Mouse (Mus musculus) gastrocnemius, postnatal 25 days (tissue): ENCODE measurements around the gene Lgr6. TPM values are rescaled to one million over a fixed set of nuclear protein-coding genes. Genes with fewer than 3 reads are reported as not detected.

Experiments used
- DNase-seq: peaks from one replicate; pipeline ENCODE4 v3.0.0; 2022
- long read RNA-seq, 2 experiments: library from polyadenylated mRNA; stranded (forward); transcript quantifications; one replicate each; pipeline ENCODE4 v2.0.0; 2021
- total RNA-seq, 2 experiments: library from RNA; stranded (reverse); gene quantifications; 1 replicate in 1 of 2; 2 replicates in 1 of 2; pipeline ENCODE4 v1.2.3; 2021

Gene Lgr6
- under 1 TPM; 0.51 to 0.54 TPM for total RNA-seq
- long read RNA-seq, experiment 1, partial matches to known transcripts: 0 of 5 reads
- long read RNA-seq, experiment 1, other reads (novel, unspliced or antisense): 5 of 5 reads
- long read RNA-seq, experiment 2, partial matches to known transcripts: 0 of 1 reads
- long read RNA-seq, experiment 2, other reads (novel, unspliced or antisense): 1 of 1 reads

DNA sequence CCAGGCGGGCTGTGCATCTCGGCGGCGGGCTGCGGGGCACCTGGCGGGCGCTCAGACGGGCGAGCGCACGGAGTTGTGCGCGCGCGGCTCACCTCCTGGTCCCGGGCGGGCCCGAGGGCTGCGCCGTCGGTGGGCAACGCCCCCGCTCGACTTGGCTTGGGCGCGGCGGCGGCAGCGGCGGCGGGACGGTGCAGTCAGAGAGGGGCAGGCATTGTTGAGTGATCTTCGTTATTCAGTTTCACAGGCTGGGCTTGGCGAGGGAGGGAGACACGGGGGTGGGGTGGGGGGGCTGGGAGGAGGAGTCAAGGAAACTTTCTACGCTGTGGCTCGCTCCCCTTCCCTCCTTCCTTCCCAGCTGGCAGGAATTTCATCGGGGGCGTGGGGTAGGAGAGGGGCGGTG, at the start of gene Lgr6:
TSS of gene Lgr6 (minus strand) at position 153 of the 400 bp plus-strand sequence.
- DNase-seq: no peak

GRCm38 (mm10) chr1:135154411-135154959, 49.4 kb upstream of the Lgr6 start:
- DNase-seq: peak; percentile 63

- DNase-seq: no peak
These were observed 48.9 kb upstream of the Lgr6 start for GRCm38 (mm10) chr1:135154011-135154410.

DNA sequence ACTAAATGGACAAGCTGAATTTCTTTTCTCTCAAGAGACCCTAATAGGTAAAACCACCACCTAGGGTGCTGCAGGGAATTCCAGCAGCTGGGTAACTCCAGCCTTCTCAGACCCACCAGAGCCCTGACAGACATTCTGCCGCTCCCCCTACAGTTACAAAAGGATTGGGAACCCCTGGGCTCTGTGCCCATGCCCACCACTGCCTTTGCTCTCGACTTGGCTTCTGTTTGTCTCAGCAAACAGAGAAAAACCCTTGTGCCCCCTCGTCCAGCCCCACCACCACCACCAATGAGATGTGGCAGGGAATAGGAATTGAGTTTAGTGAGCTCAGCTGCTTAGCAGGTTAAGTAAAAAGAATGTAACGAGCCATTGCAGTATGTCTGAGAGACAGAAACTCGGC, 43.9 kb upstream of the Lgr6 start:
- no peak for DNase-seq

DNA sequence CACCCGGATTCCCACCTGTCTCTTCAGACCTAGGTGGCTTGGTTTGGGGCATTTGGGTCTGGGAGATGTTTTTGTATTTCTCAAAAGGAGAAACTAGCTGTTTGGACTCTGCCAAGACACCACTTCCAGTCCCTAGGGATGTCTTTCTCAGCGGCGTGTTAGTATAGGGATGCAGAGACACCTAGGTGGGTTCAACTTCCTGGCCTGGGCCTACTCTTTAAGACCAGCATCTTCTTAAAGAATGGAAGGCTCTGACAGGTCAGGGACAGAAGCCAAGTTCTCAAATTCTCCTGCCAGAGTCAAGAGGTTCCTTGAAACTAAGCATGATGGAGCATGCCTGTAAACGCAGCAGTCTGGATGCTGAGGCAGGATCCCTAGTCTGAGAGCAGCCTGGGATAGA, 43.4 kb upstream of the Lgr6 start:
- DNase-seq: no peak

GRCm38 (mm10) chr1:135147702-135148058, 42.6 kb upstream of the Lgr6 start:
- DNase-seq: no peak

GRCm38 (mm10) chr1:135146946-135147701, 42.0 kb upstream of the Lgr6 start:
- DNase-seq: peak; percentile 86

- DNase-seq: peak; percentile 89
These were observed 41.2 kb upstream of the Lgr6 start, which contains the start of gene Arl8a for GRCm38 (mm10) chr1:135146077-135146945. Gene Arl8a (plus strand): TSS chr1:135146824.

GRCm38 (mm10) chr1:135143940-135144339, 38.9 kb upstream of the Lgr6 start:
- no peak for DNase-seq

- DNase-seq: no peak
These were observed 37.4 kb upstream of the Lgr6 start for GRCm38 (mm10) chr1:135142452-135142851.

GRCm38 (mm10) chr1:135139906-135140305, 34.8 kb upstream of the Lgr6 start:
- no peak for DNase-seq

DNA sequence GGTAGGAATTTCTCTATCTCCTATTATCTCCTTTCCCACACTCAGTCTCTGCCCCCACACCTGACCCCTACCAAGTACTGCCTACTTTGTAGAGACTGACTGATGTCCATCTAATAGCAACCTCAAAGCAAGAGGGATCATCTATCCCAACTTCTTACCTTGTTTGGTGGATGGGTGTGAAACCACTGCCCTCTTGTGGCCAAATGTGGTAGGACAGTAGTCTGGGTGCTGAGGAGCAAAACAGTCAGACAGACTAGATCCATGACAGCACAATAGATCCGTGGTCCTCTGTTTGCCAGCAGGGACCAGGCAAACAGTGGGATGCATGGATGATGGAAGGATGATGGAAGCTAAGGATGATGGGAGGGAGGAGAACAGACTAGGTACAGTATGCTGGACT, 31.4 kb upstream of the Lgr6 start:
- DNase-seq: no peak

DNA sequence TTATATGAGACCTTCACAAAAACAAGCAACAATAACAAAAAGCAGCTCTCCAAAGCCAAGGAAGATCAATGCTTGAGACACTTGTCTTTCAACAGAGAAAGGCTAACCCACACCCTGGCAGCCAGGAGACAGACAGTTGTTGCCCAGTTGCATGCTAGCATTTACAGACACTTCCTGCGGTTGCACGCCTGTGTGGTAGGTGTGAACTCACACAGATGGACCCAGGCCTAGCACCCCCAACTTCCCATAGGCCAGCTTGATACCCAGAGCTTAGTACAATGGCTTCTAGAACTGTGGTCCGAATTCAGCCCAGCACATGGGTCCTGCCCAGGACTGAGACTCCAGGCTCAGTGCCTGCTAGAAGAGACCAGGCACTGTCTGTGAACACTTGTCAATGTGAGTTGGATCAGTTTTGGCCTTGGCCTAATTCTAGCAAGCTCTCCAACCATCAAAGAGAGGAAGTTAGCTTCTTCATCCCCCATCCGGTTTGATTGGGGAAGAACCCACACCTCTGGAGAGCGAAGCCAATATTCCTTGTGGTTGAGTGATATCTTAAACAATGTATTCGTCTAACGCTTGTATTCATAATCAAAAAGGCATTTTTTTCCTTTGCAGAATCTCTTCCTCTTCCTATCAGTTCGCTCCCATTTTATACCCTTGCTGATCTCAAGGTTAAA, 30.2 kb upstream of the Lgr6 start:
- no peak for DNase-seq

- DNase-seq: no peak
These were observed 28.8 kb upstream of the Lgr6 start for GRCm38 (mm10) chr1:135133678-135134435.

GRCm38 (mm10) chr1:135132893-135133369, 27.9 kb upstream of the Lgr6 start:
- no peak for DNase-seq

DNA sequence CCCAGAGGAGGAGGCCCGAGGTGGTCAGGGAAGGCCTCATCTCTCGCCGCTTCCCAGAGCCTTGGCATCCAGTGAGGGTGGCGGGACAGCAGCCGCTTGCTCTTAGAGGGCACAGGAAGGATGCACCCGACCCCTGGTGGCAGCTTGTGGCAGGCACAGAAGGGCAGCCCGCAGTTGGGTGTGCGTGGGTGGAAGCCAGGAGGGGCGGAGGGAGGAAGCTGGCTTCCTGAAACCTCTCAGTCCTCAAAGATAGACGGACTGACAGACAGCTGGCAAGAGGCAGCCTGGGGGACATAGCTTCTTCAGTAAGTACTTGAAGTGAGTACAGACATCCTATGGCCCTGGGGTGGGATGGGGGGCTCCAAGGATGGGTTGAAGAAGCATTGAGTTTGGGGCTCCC, 27.4 kb upstream of the Lgr6 start, which contains the start of gene Ptpn7:
TSS of gene Ptpn7 (plus strand) at position 228 of the 400 bp plus-strand sequence.
- peak; percentile 72 for DNase-seq

GRCm38 (mm10) chr1:135131560-135131959, 26.5 kb upstream of the Lgr6 start:
- DNase-seq: no peak

GRCm38 (mm10) chr1:135131034-135131433, 26.0 kb upstream of the Lgr6 start:
- DNase-seq: no peak

GRCm38 (mm10) chr1:135130376-135131018, 25.4 kb upstream of the Lgr6 start:
- no peak for DNase-seq

GRCm38 (mm10) chr1:135129543-135130183, 24.6 kb upstream of the Lgr6 start:
- no peak for DNase-seq
